Mouse (Mus musculus) neutrophil, adult 59 days (primary cell): Measurements from ENCODE around the gene Npm1. TPM values are rescaled to one million over a fixed set of nuclear protein-coding genes. Genes with fewer than 3 reads are reported as not detected.

Experiments
- total RNA-seq, 2 experiments: library from RNA; stranded (reverse); gene quantifications; 1 replicate in 1 of 2; 2 replicates in 1 of 2; pipeline ENCODE4 v1.2.4; 2023

Gene Npm1
- total RNA-seq = 100 to 1,000 TPM; 183 to 206 TPM

DNA sequence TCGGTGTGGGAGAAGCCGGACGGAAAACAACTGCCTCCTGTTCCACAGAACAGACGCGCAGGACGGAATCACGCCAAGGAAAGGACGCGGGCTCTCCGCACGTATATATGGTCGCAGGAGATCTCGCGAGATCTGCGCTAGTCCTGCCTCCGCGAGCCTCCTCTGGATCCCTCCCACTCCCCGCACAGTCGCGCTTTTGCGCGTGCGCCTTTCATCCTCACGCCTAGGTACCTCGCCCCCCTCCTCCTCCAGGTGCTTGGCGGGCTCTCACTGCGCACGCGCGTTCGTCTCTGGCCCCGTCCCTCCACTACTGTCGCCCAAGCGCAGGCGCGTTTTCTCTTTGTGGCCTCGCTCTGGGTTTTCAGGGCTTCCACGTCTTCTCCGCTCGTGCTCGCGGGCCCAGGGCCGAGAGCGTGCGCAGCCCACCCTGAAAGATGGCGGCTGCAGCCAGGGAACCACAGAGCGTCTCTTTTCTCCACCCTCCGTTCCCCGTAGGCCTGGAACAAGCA, at the start of gene Npm1:
TSS of gene Npm1 (minus strand) at position 209 of the 509 bp plus-strand sequence.

GRCm38 (mm10) chr11:33203383-33204328, 40.6 kb upstream of the Npm1 start, which contains the start of gene Tlx3:
Gene Tlx3, minus strand, starts transcription at chr11:33203589.

DNA sequence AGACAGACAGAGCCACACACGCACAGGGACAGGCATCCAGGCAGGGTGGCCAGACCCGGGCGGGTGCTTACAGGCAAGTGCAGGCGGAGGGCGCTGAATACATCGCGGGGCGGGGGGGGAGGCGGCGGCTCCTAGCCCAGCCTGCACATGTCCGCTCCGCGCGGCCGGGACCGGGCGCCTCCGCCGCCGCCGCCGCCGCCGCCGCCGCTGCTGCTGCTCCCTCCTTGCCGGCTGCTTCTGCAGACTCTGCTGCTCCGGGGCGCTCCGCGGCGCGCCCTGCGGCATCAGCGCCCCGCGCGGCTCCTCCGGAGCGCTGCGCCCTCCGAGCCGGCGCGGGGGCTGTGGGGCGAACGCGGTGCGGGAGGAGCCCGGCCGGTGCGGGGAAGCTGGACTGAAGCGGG, 15.8 kb downstream of the Npm1 start, which contains the start of gene Fgf18:
TSS of gene Fgf18 (minus strand) at position 230 of the 401 bp plus-strand sequence.

Other genes with a start within 250 kb of the Npm1 start
- gene Fgf18, start 15.8 kb downstream of the Npm1 start, total RNA-seq = not detected
- gene Tlx3, start 40.4 kb upstream of the Npm1 start, total RNA-seq = not detected
- gene Gm12117, start 113.5 kb upstream of the Npm1 start, total RNA-seq = not detected